Mouse (Mus musculus): ENCODE measurements around the gene Aff1.

DNA sequence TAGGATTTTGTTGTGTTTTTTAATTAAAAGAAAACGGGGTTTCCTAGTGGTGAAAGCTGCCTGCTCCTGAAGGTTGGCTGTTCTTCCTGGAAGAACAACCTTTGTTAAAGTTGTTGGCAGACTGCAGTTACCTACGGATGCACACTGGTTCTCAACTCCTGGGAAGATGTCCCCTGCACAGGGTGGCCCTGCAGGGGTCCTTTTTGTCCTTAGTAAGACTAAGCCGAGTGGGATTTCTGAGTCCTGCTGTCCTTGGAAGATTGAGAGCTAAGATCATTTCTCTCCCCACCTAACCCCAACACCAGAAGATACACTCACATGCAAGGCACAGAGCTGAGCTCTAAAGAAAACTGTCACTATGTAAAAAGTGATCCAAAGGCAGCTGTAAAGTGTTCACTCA lies 32.6 kb downstream of the Aff1 start:
- TF ChIP-seq CTCF (IDR thresholded peaks at IDR 0.05; ENCODE audit: insufficient read depth, low read depth, low read length) (no peak), POLR2A (IDR thresholded peaks at IDR 0.05; ENCODE audit: insufficient read depth, low read depth, low read length) (no peak)

Data from olfactory bulb, adult 2 months (tissue).